Mouse (Mus musculus) forebrain, embryonic 11.5 days (tissue): ENCODE measurements around the gene 4930502E18Rik. TPM values are rescaled to one million over a fixed set of nuclear protein-coding genes. Genes with fewer than 3 reads are reported as not detected.
"Not testable (repeated sequence)": the region's sequence is repeated elsewhere in the genome, so short reads cannot be mapped to it uniquely, and the experiment has no call there.

Source experiments
- ATAC-seq: fragments of 200-750 bp; cut with Nextera tagmentation; replicated peaks from 2 replicates; pipeline ENCODE4 v1.8.0; 2017; ENCODE audit warnings: moderate TSS enrichment; ENCODE audit not compliant: low FRiP score
- DNase-seq: peaks from one replicate; pipeline ENCODE4 v3.0.0-alpha.2; 2017; ENCODE audit warnings: low spot score
- H3K27ac ChIP-seq: fragments of 300-500 bp; sonication (generic); 2 replicates; pipeline ENCODE4 v1.5.1; 2014; ENCODE audit warnings: low read depth, low read length
- H3K27me3 ChIP-seq: fragments of 300-500 bp; sonication (generic); 2 replicates; pipeline ENCODE4 v1.6.1; 2014; ENCODE audit warnings: mild to moderate bottlenecking, low read length, mixed read lengths; ENCODE audit not compliant: control insufficient read depth, insufficient read depth
- H3K36me3 ChIP-seq: fragments of 300-500 bp; sonication (generic); 2 replicates; pipeline ENCODE4 v1.6.1; 2014; ENCODE audit warnings: mild to moderate bottlenecking, low read length, moderate library complexity, mixed read lengths; ENCODE audit not compliant: control insufficient read depth, insufficient read depth
- H3K4me1 ChIP-seq: fragments of 300-500 bp; sonication (generic); replicated peaks from 2 replicates; pipeline ENCODE4 v1.6.1; 2014; ENCODE audit warnings: low read length, mixed read lengths; ENCODE audit not compliant: control insufficient read depth, insufficient read depth
- H3K4me2 ChIP-seq: fragments of 300-500 bp; sonication (generic); 2 replicates; pipeline ENCODE4 v1.6.1; 2014; ENCODE audit warnings: low read depth, mild to moderate bottlenecking, low read length, moderate library complexity, mixed read lengths; ENCODE audit not compliant: severe bottlenecking
- H3K4me3 ChIP-seq: fragments of 300-500 bp; sonication (generic); 2 replicates; pipeline ENCODE4 v1.5.1; 2014; ENCODE audit warnings: low read depth, low read length
- H3K9ac ChIP-seq: fragments of 300-500 bp; sonication (generic); 2 replicates; pipeline ENCODE4 v1.6.1; 2014; ENCODE audit warnings: low read length
- H3K9me3 ChIP-seq: fragments of 300-500 bp; sonication (generic); 2 replicates; pipeline ENCODE4 v1.6.1; 2016; ENCODE audit warnings: low read length, mixed read lengths; ENCODE audit not compliant: control insufficient read depth
- WGBS: fragments of 180-500 bp; shearing (Covaris S2); extraction: QIAGEN DNeasy Blood & Tissue Kit; methylation state at CpG from one replicate; pipeline ENCODE4 v1.1.7; 2014; 5-methylcytosine and 5-hydroxymethylcytosine counted together
- polyA plus RNA-seq: library from polyadenylated mRNA; unstranded; fragments of >200 nt; fragmentation: Nextera tagmentation; extraction: Ambion mirVana; gene quantifications from 2 replicates; pipeline ENCODE4 v1.2.1, GENCODE M21; 2014

The 4930502E18Rik gene
- 0.35 TPM in 1 of 2 replicates, not detected in the other for polyA plus RNA-seq

DNA sequence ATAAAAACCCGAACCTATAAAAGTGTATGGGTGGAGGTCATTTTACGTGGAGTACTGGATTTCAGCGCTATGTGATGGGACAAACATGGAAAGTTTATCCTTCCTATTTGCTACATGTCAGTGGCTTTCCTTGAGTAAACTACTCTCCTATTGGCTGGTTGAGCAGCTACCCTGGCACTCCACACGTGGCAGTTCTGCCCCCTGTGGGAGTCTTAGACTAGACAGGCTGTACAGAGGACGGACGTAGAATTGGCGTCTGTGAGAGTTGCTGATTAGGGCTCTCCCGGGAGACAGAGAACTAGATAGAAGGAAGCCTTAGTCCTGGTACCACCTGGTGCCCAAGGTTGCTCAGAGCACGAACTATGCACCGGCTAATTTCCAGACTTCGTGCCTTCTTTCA, at the start of gene 4930502E18Rik:
4930502E18Rik (plus strand) TSS at position 231 of the 400 bp plus-strand sequence.
- no peak for DNase-seq
- Histone ChIP-seq H3K4me3 (no peak within 1 kb of the TSS), H3K4me1 (no peaks in the 10 kb centered on the region), H3K27ac (no peak within 1 kb of the TSS), H3K4me2 (no peak within 1 kb of the TSS), H3K36me3 (no peaks in the 10 kb centered on the region), H3K27me3 (no peaks in the 10 kb centered on the region), H3K9me3 (no peaks in the 10 kb centered on the region), H3K9ac (no peak within 1 kb of the TSS)
- WGBS: 84% methylated on average over 11 of the region's 11 CpGs
- no peak for ATAC-seq

DNA sequence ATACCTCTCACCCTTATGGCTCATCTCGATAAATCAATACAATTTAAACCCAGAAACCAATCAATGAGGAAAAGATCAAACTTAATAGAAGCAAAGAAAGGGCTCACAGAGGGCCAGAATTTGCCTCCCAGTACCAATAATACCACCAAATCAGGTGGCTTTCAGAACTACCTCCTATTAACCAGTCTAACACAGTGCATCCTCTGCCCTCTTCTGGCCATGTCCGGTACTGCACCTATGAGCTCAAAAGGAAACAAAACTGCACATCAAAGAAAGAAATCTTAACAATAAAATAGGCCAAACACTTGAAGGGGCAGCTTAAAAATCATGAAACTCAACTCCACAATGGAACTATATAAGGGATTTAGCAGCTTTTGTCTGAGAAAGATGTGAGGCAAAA, 47.7 kb upstream of the 4930502E18Rik start:
- not testable (repeated sequence) for ATAC-seq

GRCm38 (mm10) chrX:53682650-53683049, 42.0 kb upstream of the 4930502E18Rik start:
- H3K9me3 ChIP-seq, H3K27ac ChIP-seq, H3K9ac ChIP-seq, H3K4me2 ChIP-seq, H3K4me1 ChIP-seq, DNase-seq, H3K27me3 ChIP-seq, ATAC-seq, H3K36me3 ChIP-seq, H3K4me3 ChIP-seq: not testable (repeated sequence)
- 25% methylated on average over 1 of the region's 3 CpGs for WGBS

More for the DNA sequence above, 47.7 kb upstream of the 4930502E18Rik start:
- H3K27ac ChIP-seq, H3K9me3 ChIP-seq, H3K4me3 ChIP-seq, DNase-seq, H3K4me2 ChIP-seq, H3K27me3 ChIP-seq, H3K4me1 ChIP-seq, H3K9ac ChIP-seq, H3K36me3 ChIP-seq: not testable (repeated sequence)
- WGBS: 10% methylated on average over 2 of the region's 2 CpGs

GRCm38 (mm10) chrX:53684676-53685075, 40.0 kb upstream of the 4930502E18Rik start:
- H3K27me3 ChIP-seq, H3K36me3 ChIP-seq: not testable (repeated sequence)

GRCm38 (mm10) chrX:53692065-53692464, 32.6 kb upstream of the 4930502E18Rik start:
- H3K4me3 ChIP-seq: no peak overlapping the region
- H3K27ac ChIP-seq: no peak overlapping the region
- no peak overlapping the region for H3K9ac ChIP-seq
- DNase-seq: no peak
- H3K27me3 ChIP-seq: no peaks in the 10 kb centered on the region
- no peaks in the 10 kb centered on the region for H3K4me1 ChIP-seq
- WGBS: 64% methylated on average over 2 of the region's 2 CpGs
- no peaks in the 10 kb centered on the region for H3K9me3 ChIP-seq
- ATAC-seq: no peak
- H3K4me2 ChIP-seq: no peak overlapping the region
- no peaks in the 10 kb centered on the region for H3K36me3 ChIP-seq

More at GRCm38 (mm10) chrX:53684676-53685075, 40.0 kb upstream of the 4930502E18Rik start:
- not testable (repeated sequence) for H3K4me1 ChIP-seq, H3K9me3 ChIP-seq, H3K27ac ChIP-seq, DNase-seq, ATAC-seq, H3K4me3 ChIP-seq, H3K9ac ChIP-seq, H3K4me2 ChIP-seq
- WGBS: 81% methylated on average over 2 of the region's 4 CpGs

GRCm38 (mm10) chrX:53693141-53693540, 31.5 kb upstream of the 4930502E18Rik start:
- WGBS: 73% methylated on average over 2 of the region's 2 CpGs
- Histone ChIP-seq H3K36me3 (no peaks in the 10 kb centered on the region), H3K9me3 (no peaks in the 10 kb centered on the region), H3K27me3 (no peaks in the 10 kb centered on the region), H3K4me3 (no peak overlapping the region), H3K4me2 (no peak overlapping the region), H3K4me1 (no peaks in the 10 kb centered on the region), H3K9ac (no peak overlapping the region), H3K27ac (no peak overlapping the region)
- DNase-seq (no peak), ATAC-seq (no peak)

GRCm38 (mm10) chrX:53694008-53694777, 30.4 kb upstream of the 4930502E18Rik start:
- no peak overlapping the region for H3K4me2 ChIP-seq
- no peak for DNase-seq
- 84% methylated on average over 9 of the region's 9 CpGs for WGBS
- no peaks in the 10 kb centered on the region for H3K27me3 ChIP-seq
- H3K36me3 ChIP-seq: no peaks in the 10 kb centered on the region
- H3K4me1 ChIP-seq: no peaks in the 10 kb centered on the region
- H3K9ac ChIP-seq: no peak overlapping the region
- no peaks in the 10 kb centered on the region for H3K9me3 ChIP-seq
- H3K4me3 ChIP-seq: no peak overlapping the region
- no peak overlapping the region for H3K27ac ChIP-seq
- ATAC-seq: no peak

DNA sequence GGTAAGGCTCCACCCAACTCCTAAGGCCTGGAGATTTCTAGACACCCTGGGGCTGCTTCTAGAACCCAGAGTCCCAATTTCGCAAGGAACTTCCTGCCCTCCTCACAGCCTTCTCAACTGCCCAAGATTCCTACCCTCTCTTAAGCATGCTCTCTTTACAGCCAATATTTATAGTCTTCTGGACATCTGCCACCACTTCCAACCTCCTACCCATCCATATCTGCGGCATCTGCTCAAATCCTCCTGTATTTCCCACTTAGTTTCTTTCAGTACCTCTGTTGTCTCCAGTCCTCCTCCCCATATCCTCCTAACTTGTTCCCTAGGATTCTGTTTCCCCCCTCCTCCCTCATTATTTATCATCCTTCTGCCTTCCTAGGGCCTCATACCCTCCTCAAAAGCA, 25.4 kb upstream of the 4930502E18Rik start:
- no peaks in the 10 kb centered on the region for H3K9me3 ChIP-seq
- DNase-seq (no peak), ATAC-seq (no peak)
- H3K27ac ChIP-seq: no peak overlapping the region
- H3K4me1 ChIP-seq: no peaks in the 10 kb centered on the region
- no peaks in the 10 kb centered on the region for H3K36me3 ChIP-seq
- no peak overlapping the region for H3K9ac ChIP-seq
- H3K4me3 ChIP-seq: no peak overlapping the region
- no peaks in the 10 kb centered on the region for H3K27me3 ChIP-seq
- WGBS: 100% methylated on average over 2 of the region's 2 CpGs
- no peak overlapping the region for H3K4me2 ChIP-seq

- no peak for DNase-seq
- Histone ChIP-seq H3K4me2 (no peak overlapping the region), H3K36me3 (no peaks in the 10 kb centered on the region), H3K9me3 (no peaks in the 10 kb centered on the region), H3K27me3 (no peaks in the 10 kb centered on the region), H3K4me3 (no peak overlapping the region), H3K27ac (no peak overlapping the region), H3K4me1 (no peaks in the 10 kb centered on the region), H3K9ac (no peak overlapping the region)
- no peak for ATAC-seq
- 78% methylated on average over 3 of the region's 3 CpGs for WGBS
Measured at GRCm38 (mm10) chrX:53702673-53703072, 22.0 kb upstream of the 4930502E18Rik start.
